Mouse (Mus musculus): ENCODE data around the gene Trim30a. TPM values are rescaled to one million over a fixed set of nuclear protein-coding genes. Genes with fewer than 3 reads are reported as not detected.

The Trim30a gene
- polyA plus RNA-seq, 1 experiment from 2014 or later: 0.71 TPM

DNA sequence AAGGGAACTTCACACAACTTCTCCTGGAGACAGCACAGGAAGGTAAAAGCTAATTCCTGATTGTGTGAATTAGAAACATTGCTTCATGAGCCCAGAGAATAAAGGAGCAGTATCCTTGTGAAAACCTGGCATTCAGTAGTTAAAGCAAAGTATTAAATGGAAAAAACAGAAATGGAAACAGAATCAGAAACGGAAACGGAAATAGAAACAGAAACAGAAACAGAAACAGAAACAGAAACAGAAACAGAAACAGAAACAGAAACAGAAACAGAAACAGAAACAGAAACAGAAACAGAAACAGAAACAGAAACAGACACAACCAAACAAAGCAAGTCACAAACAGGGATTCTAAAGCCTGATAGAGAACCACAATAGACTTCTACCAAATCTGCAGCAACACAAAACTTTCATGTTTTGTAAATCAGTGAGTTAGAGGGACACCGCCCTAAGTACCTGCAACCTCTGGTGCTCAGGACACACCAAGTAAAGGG is 60.5 kb downstream of the Trim30a start:
- Histone ChIP-seq H3K27ac (ENCODE audit: low read depth) (no peak overlapping the region), H3K9ac (no peak overlapping the region), H3K9me3 (ENCODE audit: low read depth, low read length) (no peaks in the 10 kb centered on the region), H3K4me2 (no peak overlapping the region), H3K27me3 (ENCODE audit: insufficient read depth, low read length) (no peaks in the 10 kb centered on the region), H3K4me3 (ENCODE audit: low read depth, low read length) (no peak overlapping the region), H3K36me3 (ENCODE audit: insufficient read depth) (no peaks in the 10 kb centered on the region), H3K4me1 (ENCODE audit: insufficient read depth) (no peaks in the 10 kb centered on the region)
- 95% methylated on average over 3 of the region's 3 CpGs for WGBS
- no peak for TF ChIP-seq CTCF (IDR thresholded peaks at IDR 0.05; ENCODE audit: low read depth)
- no peak for DNase-seq
- no peak for ATAC-seq (ENCODE audit: insufficient read depth)

DNA sequence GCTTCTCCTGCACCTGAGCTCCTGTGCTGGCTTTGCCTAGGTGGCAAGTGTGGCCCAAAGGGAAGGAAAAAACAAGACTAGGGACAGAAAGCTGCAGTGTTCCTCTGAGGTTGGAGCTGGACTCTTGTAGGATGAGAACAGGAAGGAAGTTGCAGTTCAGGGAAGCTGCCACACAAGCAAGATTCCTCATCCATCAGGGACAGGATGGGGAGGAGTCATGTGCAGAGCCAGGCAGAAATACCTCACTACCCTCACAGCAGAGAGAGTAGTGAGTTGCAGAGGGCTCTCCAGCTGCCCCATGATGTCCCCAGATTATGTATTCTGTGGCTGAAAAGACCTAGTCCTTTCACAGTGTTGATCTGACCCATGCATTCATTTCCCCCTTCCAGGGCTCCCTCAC is 63.9 kb downstream of the Trim30a start:
- no peak overlapping the region for H3K4me2 ChIP-seq
- ATAC-seq (ENCODE audit: insufficient read depth) (no peak), DNase-seq (peak; percentile 9)
- no peaks in the 10 kb centered on the region for H3K4me1 ChIP-seq (ENCODE audit: insufficient read depth)
- H3K9ac ChIP-seq: no peak overlapping the region
- no peak for TF ChIP-seq CTCF (IDR thresholded peaks at IDR 0.05; ENCODE audit: low read depth)
- H3K27me3 ChIP-seq (ENCODE audit: insufficient read depth, low read length): no peaks in the 10 kb centered on the region
- H3K36me3 ChIP-seq (ENCODE audit: insufficient read depth): no peaks in the 10 kb centered on the region
- no peak overlapping the region for H3K4me3 ChIP-seq (ENCODE audit: low read depth, low read length)
- H3K9me3 ChIP-seq (ENCODE audit: low read depth, low read length): no peaks in the 10 kb centered on the region
- no peak overlapping the region for H3K27ac ChIP-seq (ENCODE audit: low read depth)

DNA sequence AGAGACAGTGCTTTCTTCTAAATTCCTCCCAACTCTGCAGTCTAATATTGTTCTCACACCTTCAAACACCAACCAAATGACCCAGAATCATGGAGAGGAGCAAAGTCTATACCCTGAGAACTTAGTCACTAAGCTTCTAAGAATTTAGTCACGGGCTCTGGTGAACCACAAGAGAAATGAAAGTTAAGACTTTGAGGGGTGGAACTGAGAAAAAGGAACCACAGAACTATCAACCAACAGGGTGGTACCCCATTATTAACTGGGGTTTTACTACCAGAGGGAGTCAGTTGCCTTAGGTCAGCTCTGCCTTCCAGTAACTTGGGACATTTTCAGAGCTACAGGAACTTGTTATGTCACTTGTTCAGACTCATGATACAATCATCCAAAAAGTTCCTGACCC is 64.3 kb downstream of the Trim30a start, which contains the start of gene Trim30c:
Gene Trim30c (minus strand): TSS at position 140 of the 400 bp plus-strand sequence.
- Histone ChIP-seq H3K4me3 (ENCODE audit: low read depth, low read length) (no peak within 1 kb of the TSS), H3K27ac (ENCODE audit: low read depth) (no peak within 1 kb of the TSS), H3K4me2 (no peak within 1 kb of the TSS), H3K27me3 (ENCODE audit: insufficient read depth, low read length) (no peaks in the 10 kb centered on the region), H3K9ac (no peak within 1 kb of the TSS), H3K4me1 (ENCODE audit: insufficient read depth) (no peaks in the 10 kb centered on the region), H3K36me3 (ENCODE audit: insufficient read depth) (no peaks in the 10 kb centered on the region), H3K9me3 (ENCODE audit: low read depth, low read length) (no peaks in the 10 kb centered on the region)
- 80% methylated on average over 1 of the region's 1 CpGs for WGBS
- ATAC-seq (ENCODE audit: insufficient read depth) (no peak), DNase-seq (no peak)
- TF ChIP-seq CTCF (IDR thresholded peaks at IDR 0.05; ENCODE audit: low read depth): no peak

DNA sequence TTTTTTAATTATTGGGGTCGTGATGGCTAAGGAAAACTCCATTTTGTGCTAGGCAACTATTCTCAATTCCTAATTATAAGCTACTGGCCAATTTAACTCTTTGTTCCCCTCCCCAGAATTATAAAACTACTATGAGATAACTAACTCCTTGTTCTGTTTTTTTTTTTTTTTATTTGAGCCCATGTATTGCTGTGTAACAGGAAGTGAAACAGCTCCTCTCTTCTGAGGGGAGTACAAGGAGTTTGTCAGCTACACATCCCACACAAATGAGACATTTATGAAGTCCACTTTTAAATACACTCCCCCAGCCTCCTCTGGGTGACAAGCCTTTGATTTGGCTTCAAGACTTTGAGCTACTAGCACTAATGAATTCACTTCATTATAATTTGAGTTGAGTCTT is 66.5 kb downstream of the Trim30a start:
- no peak overlapping the region for H3K9ac ChIP-seq
- 85% methylated on average over 1 of the region's 1 CpGs for WGBS
- DNase-seq: no peak
- no peaks in the 10 kb centered on the region for H3K9me3 ChIP-seq (ENCODE audit: low read depth, low read length)
- TF ChIP-seq CTCF (IDR thresholded peaks at IDR 0.05; ENCODE audit: low read depth): no peak
- H3K36me3 ChIP-seq (ENCODE audit: insufficient read depth): no peaks in the 10 kb centered on the region
- H3K4me1 ChIP-seq (ENCODE audit: insufficient read depth): no peaks in the 10 kb centered on the region
- no peak overlapping the region for H3K27ac ChIP-seq (ENCODE audit: low read depth)
- ATAC-seq (ENCODE audit: insufficient read depth): no peak
- H3K4me3 ChIP-seq (ENCODE audit: low read depth, low read length): no peak overlapping the region
- no peak overlapping the region for H3K4me2 ChIP-seq
- H3K27me3 ChIP-seq (ENCODE audit: insufficient read depth, low read length): no peaks in the 10 kb centered on the region

DNA sequence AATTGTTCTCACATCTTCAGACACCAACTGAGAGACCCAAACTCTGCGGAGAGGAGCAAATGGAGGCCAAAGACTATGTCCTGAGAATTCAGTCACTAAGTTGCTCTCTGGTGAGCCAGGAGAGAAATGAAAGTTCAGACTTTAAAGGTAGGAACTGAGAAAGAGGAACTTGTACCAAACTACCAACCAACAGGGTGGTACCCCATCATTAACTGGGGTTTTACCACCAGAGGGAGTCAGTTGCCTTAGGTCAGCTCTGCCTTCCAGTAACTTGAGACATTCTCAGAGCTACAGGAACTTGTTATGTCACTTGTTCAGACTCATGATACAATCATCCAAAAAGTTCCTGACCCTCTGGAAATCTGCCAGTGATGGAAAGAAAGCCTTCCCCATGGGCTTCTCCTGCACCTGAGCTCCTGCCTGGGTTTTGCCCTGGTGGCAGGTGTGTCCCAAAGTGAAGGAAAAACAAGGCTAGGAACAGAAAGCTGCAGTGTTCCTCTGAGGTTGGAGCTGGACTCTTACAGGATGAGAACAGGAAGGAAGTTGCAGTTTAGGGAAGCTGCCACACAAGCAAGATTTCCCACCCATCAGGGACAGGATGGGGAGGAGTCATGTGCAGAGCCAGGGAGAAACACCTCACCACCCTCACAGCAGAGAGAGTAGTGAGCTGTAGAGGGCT is 95.1 kb downstream of the Trim30a start, which contains the start of gene Trim30b:
Gene Trim30b (minus strand): TSS at position 149 of the 679 bp plus-strand sequence.
- ATAC-seq (ENCODE audit: insufficient read depth) (no peak), DNase-seq (peak; percentile 32)
- Histone ChIP-seq H3K4me1 (ENCODE audit: insufficient read depth) (no peaks in the 10 kb centered on the region), H3K36me3 (ENCODE audit: insufficient read depth) (no peaks in the 10 kb centered on the region), H3K9me3 (ENCODE audit: low read depth, low read length) (no peaks in the 10 kb centered on the region), H3K27me3 (ENCODE audit: insufficient read depth, low read length) (no peaks in the 10 kb centered on the region), H3K4me2 (no peak within 1 kb of the TSS), H3K9ac (no peak within 1 kb of the TSS), H3K27ac (ENCODE audit: low read depth) (no peak within 1 kb of the TSS), H3K4me3 (ENCODE audit: low read depth, low read length) (no peak within 1 kb of the TSS)
- peak; percentile 13; the same call in 1 of the 2 replicates for TF ChIP-seq CTCF (IDR thresholded peaks at IDR 0.05; ENCODE audit: low read depth)
- 61% methylated on average over 1 of the region's 1 CpGs for WGBS

DNA sequence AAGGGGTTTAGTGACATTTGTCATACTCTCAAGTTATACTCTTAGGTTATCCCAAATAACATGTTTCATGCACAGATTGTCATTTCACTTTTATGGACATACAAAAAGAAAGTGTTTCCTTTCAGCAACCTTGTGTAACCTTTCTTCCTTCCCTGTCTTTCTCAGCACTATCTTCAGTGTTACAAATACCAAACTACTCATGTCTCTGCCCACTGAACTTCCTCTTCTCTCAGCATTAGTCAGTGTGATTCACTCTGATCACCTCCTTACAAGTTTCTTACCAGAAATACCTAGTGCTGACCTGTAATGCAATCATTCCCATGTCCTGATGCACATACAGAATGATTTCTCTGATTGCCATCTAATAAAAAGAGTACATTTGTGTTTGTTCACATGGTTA is 98.7 kb downstream of the Trim30a start:
- no peaks in the 10 kb centered on the region for H3K4me1 ChIP-seq (ENCODE audit: insufficient read depth)
- ATAC-seq (ENCODE audit: insufficient read depth) (no peak), DNase-seq (no peak)
- H3K9me3 ChIP-seq (ENCODE audit: low read depth, low read length): no peaks in the 10 kb centered on the region
- H3K36me3 ChIP-seq (ENCODE audit: insufficient read depth): no peaks in the 10 kb centered on the region
- H3K9ac ChIP-seq: no peak overlapping the region
- H3K27ac ChIP-seq (ENCODE audit: low read depth): no peak overlapping the region
- H3K4me3 ChIP-seq (ENCODE audit: low read depth, low read length): no peak overlapping the region
- no peak overlapping the region for H3K4me2 ChIP-seq
- no peak for TF ChIP-seq CTCF (IDR thresholded peaks at IDR 0.05; ENCODE audit: low read depth)
- H3K27me3 ChIP-seq (ENCODE audit: insufficient read depth, low read length): no peaks in the 10 kb centered on the region

Other genes with a start within 250 kb of the Trim30a start
- 0.62 and 1.1 TPM in 2 replicates for gene Trim6, start 246.4 kb downstream of the Trim30a start, polyA plus RNA-seq (2014; fragmentation: Nextera tagmentation; extraction: Ambion mirVana)
- 1.4 and 1.6 TPM in 2 replicates for gene Trim34a, start 220.7 kb downstream of the Trim30a start, polyA plus RNA-seq (2014; fragmentation: Nextera tagmentation; extraction: Ambion mirVana)
- 0.28 and 0.30 TPM in 2 replicates for gene Trim5, start 177.1 kb downstream of the Trim30a start, polyA plus RNA-seq (2014; fragmentation: Nextera tagmentation; extraction: Ambion mirVana)
- gene Trim12a, start 149.7 kb downstream of the Trim30a start, polyA plus RNA-seq (2014; fragmentation: Nextera tagmentation; extraction: Ambion mirVana): 3.2 and 3.6 TPM in 2 replicates
- not detected in 2 replicates for gene Trim34b, start 135.7 kb downstream of the Trim30a start, polyA plus RNA-seq (2014; fragmentation: Nextera tagmentation; extraction: Ambion mirVana)
- gene Trim12c, start 111.8 kb downstream of the Trim30a start, polyA plus RNA-seq (2014; fragmentation: Nextera tagmentation; extraction: Ambion mirVana): 1.0 and 1.4 TPM in 2 replicates
- 0.04 and 0.11 TPM in 2 replicates for gene Trim30b, start 95.3 kb downstream of the Trim30a start, polyA plus RNA-seq (2014; fragmentation: Nextera tagmentation; extraction: Ambion mirVana)
- 0.24 and 0.32 TPM in 2 replicates for gene Trim30c, start 64.4 kb downstream of the Trim30a start, polyA plus RNA-seq (2014; fragmentation: Nextera tagmentation; extraction: Ambion mirVana)
- 0.29 and 0.46 TPM in 2 replicates for gene Trim30d, start 42.7 kb upstream of the Trim30a start, polyA plus RNA-seq (2014; fragmentation: Nextera tagmentation; extraction: Ambion mirVana)
- not detected in 2 replicates for gene Olfr651, start 84.9 kb upstream of the Trim30a start, polyA plus RNA-seq (2014; fragmentation: Nextera tagmentation; extraction: Ambion mirVana)
- not detected in 2 replicates for gene Olfr652, start 95.7 kb upstream of the Trim30a start, polyA plus RNA-seq (2014; fragmentation: Nextera tagmentation; extraction: Ambion mirVana)
- gene Olfr653, start 112.1 kb upstream of the Trim30a start, polyA plus RNA-seq (2014; fragmentation: Nextera tagmentation; extraction: Ambion mirVana): not detected in 2 replicates
- gene Olfr654, start 121.8 kb upstream of the Trim30a start, polyA plus RNA-seq (2014; fragmentation: Nextera tagmentation; extraction: Ambion mirVana): not detected in 2 replicates
- gene Olfr655, start 136.6 kb upstream of the Trim30a start, polyA plus RNA-seq (2014; fragmentation: Nextera tagmentation; extraction: Ambion mirVana): not detected in 2 replicates
- not detected in 2 replicates for gene Olfr656, start 148.8 kb upstream of the Trim30a start, polyA plus RNA-seq (2014; fragmentation: Nextera tagmentation; extraction: Ambion mirVana)
- not detected in 2 replicates for gene Olfr657, start 159.6 kb upstream of the Trim30a start, polyA plus RNA-seq (2014; fragmentation: Nextera tagmentation; extraction: Ambion mirVana)
- gene Olfr658, start 182.1 kb upstream of the Trim30a start, polyA plus RNA-seq (2014; fragmentation: Nextera tagmentation; extraction: Ambion mirVana): 0.07 TPM in 1 of 2 replicates, not detected in the other
- gene Olfr659, start 201.6 kb upstream of the Trim30a start, polyA plus RNA-seq (2014; fragmentation: Nextera tagmentation; extraction: Ambion mirVana): not detected in 2 replicates
- not detected in 2 replicates for gene Olfr661, start 221.3 kb upstream of the Trim30a start, polyA plus RNA-seq (2014; fragmentation: Nextera tagmentation; extraction: Ambion mirVana)

Data from lung, embryonic 14.5 days (tissue).